Mouse (Mus musculus) heart, adult 2 months (tissue): Measurements from ENCODE around the gene Crispld2.

ENCODE experiments used
- CTCF ChIP-seq: fragments of 200-600 bp; IDR thresholded peaks from 2 replicates; pipeline ENCODE4 v1.8.1; 2022; ENCODE audit warnings: antibody characterized with exemption, mild to moderate bottlenecking, moderate library complexity
- EP300 ChIP-seq: fragments of 200-500 bp; IDR thresholded peaks from 2 replicates; pipeline ENCODE4 v1.6.1; 2011; ENCODE audit warnings: low read depth, low read length, control low read depth; ENCODE audit not compliant: insufficient read depth
- POLR2A ChIP-seq: fragments of 200-500 bp; IDR thresholded peaks from 2 replicates; pipeline ENCODE4 v1.6.1; 2011; ENCODE audit warnings: mild to moderate bottlenecking, low read depth, low read length, control low read depth; ENCODE audit not compliant: insufficient read depth

DNA sequence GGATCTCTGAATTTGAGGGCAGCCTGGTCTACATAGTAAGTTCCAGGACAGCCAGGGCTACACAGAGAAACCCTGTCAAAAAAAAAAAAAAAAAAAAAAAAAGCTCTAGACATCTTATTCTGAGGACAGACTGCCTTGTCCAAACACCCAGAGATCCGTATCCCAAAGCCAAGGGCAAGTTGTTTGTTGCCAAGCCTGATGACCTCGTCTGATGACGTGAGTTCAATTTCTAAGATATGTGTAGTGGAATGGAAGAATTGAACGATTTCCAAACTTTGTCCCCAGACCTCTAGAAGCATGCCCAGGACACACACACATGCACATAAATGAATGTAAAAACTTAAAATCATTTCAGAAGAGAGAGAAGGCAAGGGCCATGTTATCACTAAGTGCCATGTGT is 74.0 kb downstream of the Crispld2 start:
- TF ChIP-seq CTCF (no peak), POLR2A (no peak), EP300 (no peak)
